ENCODE assay signal across 19 mouse cellular contexts in the genomic region with DNA sequence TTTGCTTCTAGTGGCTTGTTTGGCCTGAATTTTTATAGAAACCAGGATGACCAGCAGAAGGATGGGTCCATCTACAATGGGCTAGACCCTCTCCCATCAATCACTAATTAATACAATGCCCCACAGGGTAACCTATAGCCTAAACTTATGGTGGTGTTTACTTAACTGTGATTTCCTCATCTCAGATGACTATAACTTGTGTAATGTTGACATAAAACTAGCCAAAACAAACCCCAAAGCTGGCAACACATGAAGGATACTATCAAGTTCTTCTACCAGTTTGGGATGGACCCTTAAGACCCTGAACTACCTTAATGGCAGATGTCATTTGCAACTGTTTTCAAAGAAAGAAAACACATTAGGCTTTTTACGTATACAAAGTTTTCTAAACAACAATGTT.
DNase-seq lines count a peak whose midpoint lies in the region; ATAC-seq and TF ChIP-seq lines count a peak whose summit lies in the region.
"Had no signal": no experiment of that assay in that cellular context is flagged by ENCODE, and none has a peak within 500 bp of the region (broad histone marks: within the 10 kb centered on the region; RNA-seq: fewer than 3 reads in every experiment).

No protein-coding gene starts in this region.

- peak; percentile 74 for DNase-seq in liver, adult 2 months (ENCODE audit: extremely low read depth, low read depth, low spot score)
- no peak for DNase-seq in liver, embryonic 11.5 days (ENCODE audit: low spot score)
- no peak for DNase-seq in liver, postnatal 0 days
- DNase-seq: adrenal gland, adult 2 months; adrenal gland, adult 8-10 months; adrenal gland, postnatal 10 days; adrenal gland, postnatal 14 days; adrenal gland, postnatal 25 days; adrenal gland, postnatal 36 days; B cell, adult 2 months; cerebellum, adult 11 months; cerebellum, adult 11-12 months; cerebellum, adult 18-20 months had no signal

- no peaks in the 10 kb centered on the region for H3K36me3 ChIP-seq in liver, adult 2 months (ENCODE audit: control insufficient read depth, insufficient read depth, low read length)
- no peaks in the 10 kb centered on the region for H3K36me3 ChIP-seq in liver, embryonic 11.5 days (ENCODE audit: control insufficient read depth, insufficient read depth, low read length)
- H3K36me3 ChIP-seq in liver, postnatal 0 days (replicated peaks; ENCODE audit: insufficient read depth, low read length) = no peaks in the 10 kb centered on the region
- no peaks in the 10 kb centered on the region for H3K36me3 ChIP-seq in liver, embryonic 12.5 days
- H3K36me3 ChIP-seq: G1E had no signal

- H3K4me1 ChIP-seq in liver, adult 2 months (ENCODE audit: control insufficient read depth, insufficient read depth, low read length) = peaks cover 1% of the 10 kb centered on the region; the same call in 1 of the 2 replicates
- H3K4me1 ChIP-seq in liver, embryonic 11.5 days (replicated peaks; ENCODE audit: control insufficient read depth, insufficient read depth, low read length) = no peaks in the 10 kb centered on the region
- no peaks in the 10 kb centered on the region for H3K4me1 ChIP-seq in liver, postnatal 0 days (ENCODE audit: insufficient read depth)
- H3K4me1 ChIP-seq in liver, embryonic 12.5 days = no peaks in the 10 kb centered on the region

- no peak for TF ChIP-seq CTCF in liver, adult 2 months (IDR thresholded peaks at IDR 0.05; ENCODE audit: low read depth, low read length)
- TF ChIP-seq CTCF in liver, postnatal 0 days (IDR thresholded peaks at IDR 0.05; ENCODE audit: low read depth) = no peak

- no peak for ATAC-seq in liver, embryonic 11.5 days (replicated peaks; ENCODE audit: low FRiP score)
- ATAC-seq in liver, postnatal 0 days = peak; percentile 66
- no peak for ATAC-seq in liver, embryonic 12.5 days
- ATAC-seq: activated CD4-positive, CD25-positive, alpha-beta regulatory T cell, adult 4 months; CD4-positive, CD25-positive, alpha-beta regulatory T cell, adult 4 months; Patski had no signal

- 67% methylated on average over 1 of the region's 1 CpGs for WGBS in liver, adult 2 months
- 85% methylated on average over 1 of the region's 1 CpGs for WGBS in liver, embryonic 11.5 days
- WGBS in liver, postnatal 0 days (ENCODE audit: insufficient replicate concordance) = 85% methylated on average over 1 of the region's 1 CpGs
- 71% methylated on average over 1 of the region's 1 CpGs for WGBS in liver, embryonic 12.5 days (ENCODE audit: insufficient replicate concordance)

- no peak for TF ChIP-seq EP300 in liver, postnatal 0 days (IDR thresholded peaks at IDR 0.05; ENCODE audit: low read depth)

- no peak overlapping the region for H3K9ac ChIP-seq in liver, adult 2 months (ENCODE audit: low read depth, low read length)
- H3K9ac ChIP-seq in liver, embryonic 11.5 days (ENCODE audit: low read depth, low read length) = no peak overlapping the region
- H3K9ac ChIP-seq in liver, postnatal 0 days (replicated peaks) = no peak overlapping the region
- H3K9ac ChIP-seq in liver, embryonic 12.5 days = no peak overlapping the region

- H3K27me3 ChIP-seq in liver, adult 2 months (ENCODE audit: control insufficient read depth, insufficient read depth, low read length) = no peaks in the 10 kb centered on the region
- no peaks in the 10 kb centered on the region for H3K27me3 ChIP-seq in liver, embryonic 11.5 days (replicated peaks; ENCODE audit: control insufficient read depth, insufficient read depth, low read length)
- H3K27me3 ChIP-seq in liver, postnatal 0 days (ENCODE audit: insufficient read depth, low read length) = no peaks in the 10 kb centered on the region
- H3K27me3 ChIP-seq in liver, embryonic 12.5 days (replicated peaks) = no peaks in the 10 kb centered on the region
- H3K27me3 ChIP-seq: CH12.LX, Patski had no signal

- H3K79me2 ChIP-seq in liver, adult 2 months (ENCODE audit: control insufficient read depth, insufficient read depth, low read length) = no peaks in the 10 kb centered on the region

- H3K9me3 ChIP-seq in liver, embryonic 11.5 days (ENCODE audit: control insufficient read depth, low read length) = no peaks in the 10 kb centered on the region
- no peaks in the 10 kb centered on the region for H3K9me3 ChIP-seq in liver, postnatal 0 days (ENCODE audit: low read length)
- no peaks in the 10 kb centered on the region for H3K9me3 ChIP-seq in liver, embryonic 12.5 days (replicated peaks)
- H3K9me3 ChIP-seq: G1E had no signal

- no peak overlapping the region for H3K4me3 ChIP-seq in liver, adult 2 months (ENCODE audit: insufficient read depth, low read depth, low read length)
- H3K4me3 ChIP-seq in liver, embryonic 11.5 days (ENCODE audit: low read depth, low read length) = no peak overlapping the region
- H3K4me3 ChIP-seq in liver, postnatal 0 days (ENCODE audit: low read depth, low read length) = no peak overlapping the region
- H3K4me3 ChIP-seq in liver, embryonic 12.5 days = no peak overlapping the region

- no peak for TF ChIP-seq POLR2A in liver, adult 2 months (IDR thresholded peaks at IDR 0.05; ENCODE audit: extremely low read depth, insufficient read depth, low read length)

- no peak overlapping the region for H3K4me2 ChIP-seq in liver, embryonic 11.5 days
- no peak overlapping the region for H3K4me2 ChIP-seq in liver, postnatal 0 days (ENCODE audit: low read depth, low read length)
- H3K4me2 ChIP-seq in liver, embryonic 12.5 days = no peak overlapping the region

- H3K27ac ChIP-seq in liver, adult 2 months (replicated peaks; ENCODE audit: insufficient read depth, low read depth, low read length) = no peak overlapping the region
- no peak overlapping the region for H3K27ac ChIP-seq in liver, embryonic 11.5 days (ENCODE audit: low read depth, low read length)
- H3K27ac ChIP-seq in liver, postnatal 0 days (ENCODE audit: low read depth) = no peak overlapping the region
- H3K27ac ChIP-seq in liver, embryonic 12.5 days = no peak overlapping the region
